Mouse (Mus musculus) mature B cell (primary cell): ENCODE results near the gene Cnnm2.
"Not testable (repeated sequence)": the region's sequence is repeated elsewhere in the genome, so short reads cannot be mapped to it uniquely, and the experiment has no call there.

ENCODE experiments used
- in situ Hi-C: fragments of 300-500 bp; cut with MboI; formaldehyde crosslinking; loops from 2 replicates; pipeline ENCODE4 v1.14.3; 2019

Gene Cnnm2

GRCm38 (mm10) chr19:46761247-46761946 is at the start of gene Cnnm2:
TSS of gene Cnnm2 (plus strand) at chr19:46761596.
- in situ Hi-C loops, result loop anchor here (10.0 kb wide), 2 partner anchors 113 to 223 kb away; no protein-coding TSS in a partner anchor

- in situ Hi-C loops, result no loop called here
Observed at GRCm38 (mm10) chr19:46714234-46714633, 47.2 kb upstream of the Cnnm2 start.

GRCm38 (mm10) chr19:46715016-46715415 is 46.4 kb upstream of the Cnnm2 start:
- in situ Hi-C loops, result no loop called here

GRCm38 (mm10) chr19:46718150-46718549 is 43.2 kb upstream of the Cnnm2 start:
- in situ Hi-C loops, result no loop called here

GRCm38 (mm10) chr19:46724411-46724810 is 37.0 kb upstream of the Cnnm2 start:
- in situ Hi-C loops, result no loop called here

GRCm38 (mm10) chr19:46726142-46726541 is 35.3 kb upstream of the Cnnm2 start:
- in situ Hi-C loops, result no loop called here

- in situ Hi-C loops, result no loop called here
Observed at GRCm38 (mm10) chr19:46727140-46727736, 34.2 kb upstream of the Cnnm2 start.

GRCm38 (mm10) chr19:46727945-46728540 is 33.4 kb upstream of the Cnnm2 start:
- in situ Hi-C loops, result no loop called here

- in situ Hi-C loops, result no loop called here
Observed at GRCm38 (mm10) chr19:46728909-46729308, 32.5 kb upstream of the Cnnm2 start.

- in situ Hi-C loops, result no loop called here
Observed at GRCm38 (mm10) chr19:46731351-46731750, 30.0 kb upstream of the Cnnm2 start.

GRCm38 (mm10) chr19:46732673-46733072 is 28.7 kb upstream of the Cnnm2 start:
- in situ Hi-C loops, result not testable (repeated sequence)

GRCm38 (mm10) chr19:46733626-46734025 is 27.8 kb upstream of the Cnnm2 start:
- in situ Hi-C loops, result no loop called here

- in situ Hi-C loops, result no loop called here
Observed at GRCm38 (mm10) chr19:46735241-46735640, 26.2 kb upstream of the Cnnm2 start.

- in situ Hi-C loops, result no loop called here
Observed at GRCm38 (mm10) chr19:46737106-46737505, 24.3 kb upstream of the Cnnm2 start.

GRCm38 (mm10) chr19:46740341-46741008 is 20.9 kb upstream of the Cnnm2 start:
- in situ Hi-C loops, result loop anchor here (5.0 to 10.0 kb wide), 2 partner anchors 68 to 156 kb away; partner anchors contain the start of gene Cyp17a1

GRCm38 (mm10) chr19:46741574-46741973 is 19.8 kb upstream of the Cnnm2 start:
- in situ Hi-C loops, result loop anchor here (5.0 to 10.0 kb wide), 2 partner anchors 69 to 157 kb away; partner anchors contain the start of gene Cyp17a1

GRCm38 (mm10) chr19:46744681-46745080 is 16.7 kb upstream of the Cnnm2 start:
- in situ Hi-C loops, result loop anchor here (5.0 to 10.0 kb wide), 2 partner anchors 72 to 160 kb away; partner anchors contain the start of gene Cyp17a1

GRCm38 (mm10) chr19:46747799-46748198 is 13.6 kb upstream of the Cnnm2 start:
- in situ Hi-C loops, result loop anchor here (10.0 kb wide), 1 partner anchor 163 kb away; no protein-coding TSS in a partner anchor

GRCm38 (mm10) chr19:46752235-46752634 is 9.2 kb upstream of the Cnnm2 start:
- in situ Hi-C loops, result no loop called here

GRCm38 (mm10) chr19:46755066-46755465 is 6.3 kb upstream of the Cnnm2 start:
- in situ Hi-C loops, result no loop called here

- in situ Hi-C loops, result no loop called here
Observed at GRCm38 (mm10) chr19:46756221-46756620, 5.2 kb upstream of the Cnnm2 start.

- in situ Hi-C loops, result no loop called here
Observed at GRCm38 (mm10) chr19:46759096-46759495, 2.3 kb upstream of the Cnnm2 start.
